Mouse (Mus musculus) spleen, adult 2 months (tissue): ENCODE results near the gene Mgst3. TPM values are rescaled to one million over a fixed set of nuclear protein-coding genes. Genes with fewer than 3 reads are reported as not detected.

Experiments
- DNase-seq, 2 experiments: peaks; one replicate each; pipeline versions ENCODE4 v3.0.0 to v3.0.0-alpha.2; 2012 to 2021; ENCODE audit warnings: low spot score in 2 of 2, low read depth in 1 of 2
- H3K27ac ChIP-seq: fragments of 200-500 bp; 2 replicates; pipeline ENCODE4 v1.5.1; 2012; ENCODE audit warnings: low read length, inconsistent platforms; ENCODE audit not compliant: insufficient read depth
- H3K27me3 ChIP-seq: fragments of 200-500 bp; 2 replicates; pipeline ENCODE4 v1.6.1; 2012; ENCODE audit warnings: mild to moderate bottlenecking, moderate library complexity, low read length, inconsistent platforms; ENCODE audit not compliant: control insufficient read depth, insufficient read depth
- H3K36me3 ChIP-seq: fragments of 200-500 bp; 2 replicates; pipeline ENCODE4 v1.6.1; 2012; ENCODE audit warnings: mild to moderate bottlenecking, low read length, inconsistent platforms; ENCODE audit not compliant: control insufficient read depth, insufficient read depth
- H3K4me1 ChIP-seq: fragments of 200-500 bp; 2 replicates; pipeline ENCODE4 v1.6.1; 2011; ENCODE audit warnings: inconsistent platforms; ENCODE audit not compliant: control insufficient read depth, insufficient read depth, insufficient read length
- H3K4me3 ChIP-seq: fragments of 200-500 bp; 2 replicates; pipeline ENCODE4 v1.5.1; 2011; ENCODE audit warnings: mild to moderate bottlenecking, inconsistent platforms; ENCODE audit not compliant: insufficient read depth, insufficient read length; ENCODE audit errors: extremely low read depth
- CTCF ChIP-seq: fragments of 200-500 bp; IDR thresholded peaks from 2 replicates; pipeline ENCODE4 v1.5.1; 2011; ENCODE audit warnings: mild to moderate bottlenecking, inconsistent platforms; ENCODE audit not compliant: insufficient read depth, insufficient read length, insufficient replicate concordance; ENCODE audit errors: extremely low read depth
- POLR2A ChIP-seq: fragments of 200-500 bp; IDR thresholded peaks from 2 replicates; pipeline ENCODE4 v1.6.1; 2011; ENCODE audit warnings: low read depth, low read length, inconsistent platforms
- WGBS: fragments of 180-500 bp; shearing (Covaris S2); methylation state at CpG from one replicate; pipeline ENCODE4 v1.1.7; 2018; 5-methylcytosine and 5-hydroxymethylcytosine counted together
- polyA plus RNA-seq: library from polyadenylated mRNA; depleted of rRNA; stranded (reverse); fragments of >200 nt; gene quantifications from 2 replicates; pipeline ENCODE4 v1.2.3, GENCODE M21; 2012

The Mgst3 gene
- polyA plus RNA-seq, 1 experiment: 60.2 TPM

DNA sequence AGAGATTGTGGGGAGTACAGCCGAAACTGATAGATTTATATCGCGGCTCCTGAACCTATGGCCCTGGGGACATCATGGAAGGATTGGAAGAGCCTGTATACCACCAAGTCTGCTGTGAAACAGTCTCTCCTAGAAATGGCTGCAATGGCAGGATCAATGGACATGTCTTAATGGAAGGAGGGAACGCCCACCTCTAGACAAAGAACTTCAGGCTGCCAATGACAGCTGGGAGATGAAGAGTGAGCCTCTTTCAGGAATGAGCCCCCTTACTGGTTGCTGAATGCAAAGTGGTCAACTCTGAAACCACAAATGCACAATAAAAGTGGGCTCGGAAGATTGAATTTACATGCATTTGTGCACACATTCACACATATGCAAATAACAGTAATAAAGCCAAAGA, 10.9 kb downstream of the Mgst3 start:
- H3K27ac ChIP-seq: no peak overlapping the region
- no peak for DNase-seq
- TF ChIP-seq CTCF (no peak), POLR2A (no peak)
- no peaks in the 10 kb centered on the region for H3K4me1 ChIP-seq
- 82% methylated on average over 5 of the region's 5 CpGs for WGBS
- no peak overlapping the region for H3K4me3 ChIP-seq
- no peaks in the 10 kb centered on the region for H3K36me3 ChIP-seq
- no peaks in the 10 kb centered on the region for H3K27me3 ChIP-seq

- Histone ChIP-seq H3K36me3 (no peaks in the 10 kb centered on the region), H3K4me3 (no peak overlapping the region), H3K4me1 (no peaks in the 10 kb centered on the region), H3K27me3 (no peaks in the 10 kb centered on the region), H3K27ac (no peak overlapping the region)
- no peak for TF ChIP-seq CTCF
- TF ChIP-seq POLR2A: no peak
- no peak for DNase-seq
- WGBS: 80% methylated on average over 7 of the region's 7 CpGs
Measured at GRCm38 (mm10) chr1:167382316-167382715, 11.3 kb downstream of the Mgst3 start.

DNA sequence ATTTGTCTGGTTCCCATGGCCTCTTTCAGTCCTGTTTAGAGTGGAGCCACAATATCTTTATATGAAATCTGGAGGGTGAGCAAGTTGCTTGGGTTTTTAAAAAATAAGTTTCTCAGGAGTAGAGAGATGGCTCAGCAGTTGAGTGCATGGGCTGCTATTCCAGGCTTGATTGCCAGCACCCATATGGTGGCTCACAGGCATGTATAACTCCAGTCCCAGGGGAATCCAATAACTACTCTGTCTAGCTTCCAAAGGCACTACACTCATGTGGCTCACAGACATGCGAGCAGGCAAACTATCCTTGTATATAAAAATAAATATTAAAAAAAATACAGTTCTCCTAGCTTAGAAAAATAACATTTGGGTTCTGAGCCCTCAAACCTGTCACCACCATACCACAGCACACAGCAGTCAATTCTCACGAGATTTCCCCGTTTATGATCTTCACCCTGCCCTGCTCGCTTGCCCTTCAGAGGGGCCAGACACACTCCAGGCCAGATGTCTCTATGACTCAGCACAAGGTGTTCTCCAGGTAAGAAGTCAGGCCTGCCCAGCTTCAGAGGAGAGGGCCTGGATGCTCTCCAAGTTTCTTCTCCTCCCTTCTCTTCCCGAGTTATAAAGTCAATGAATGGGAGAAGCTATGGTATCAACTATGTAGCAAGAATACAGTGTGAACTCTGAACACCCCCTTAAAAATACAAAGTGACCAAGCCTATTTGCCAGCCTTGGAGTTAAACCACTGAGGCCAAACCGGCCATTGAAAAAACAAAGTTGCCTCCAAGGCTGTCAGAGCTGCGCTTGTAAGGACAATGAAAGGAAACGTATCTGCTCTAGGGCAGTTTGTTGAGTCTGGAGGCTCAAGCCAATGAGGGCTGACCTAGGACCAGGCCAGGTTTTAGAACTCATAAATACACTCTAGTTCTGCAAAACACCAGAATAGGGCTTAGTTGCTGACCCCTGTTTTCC, 12.3 kb downstream of the Mgst3 start:
- Histone ChIP-seq H3K4me1 (no peaks in the 10 kb centered on the region), H3K36me3 (no peaks in the 10 kb centered on the region), H3K27me3 (no peaks in the 10 kb centered on the region), H3K4me3 (no peak overlapping the region), H3K27ac (no peak overlapping the region)
- 84% methylated on average over 8 of the region's 8 CpGs for WGBS
- no peak for DNase-seq
- TF ChIP-seq POLR2A (no peak), CTCF (no peak)

- WGBS: 100% methylated on average over 2 of the region's 2 CpGs
- no peak for DNase-seq
- Histone ChIP-seq H3K4me3 (no peak overlapping the region), H3K4me1 (no peaks in the 10 kb centered on the region), H3K36me3 (no peaks in the 10 kb centered on the region), H3K27me3 (no peaks in the 10 kb centered on the region), H3K27ac (no peak overlapping the region)
- TF ChIP-seq POLR2A (no peak), CTCF (no peak)
Measured at GRCm38 (mm10) chr1:167380223-167380622, 13.4 kb downstream of the Mgst3 start.

- no peak overlapping the region for H3K27ac ChIP-seq
- H3K27me3 ChIP-seq: no peaks in the 10 kb centered on the region
- no peak for DNase-seq
- no peaks in the 10 kb centered on the region for H3K36me3 ChIP-seq
- TF ChIP-seq CTCF: no peak
- TF ChIP-seq POLR2A: no peak
- WGBS: 92% methylated on average over 5 of the region's 5 CpGs
- H3K4me1 ChIP-seq: no peaks in the 10 kb centered on the region; the same call in 1 of the 2 replicates
- H3K4me3 ChIP-seq: no peak overlapping the region
Measured at GRCm38 (mm10) chr1:167379751-167380150, 13.9 kb downstream of the Mgst3 start.

DNA sequence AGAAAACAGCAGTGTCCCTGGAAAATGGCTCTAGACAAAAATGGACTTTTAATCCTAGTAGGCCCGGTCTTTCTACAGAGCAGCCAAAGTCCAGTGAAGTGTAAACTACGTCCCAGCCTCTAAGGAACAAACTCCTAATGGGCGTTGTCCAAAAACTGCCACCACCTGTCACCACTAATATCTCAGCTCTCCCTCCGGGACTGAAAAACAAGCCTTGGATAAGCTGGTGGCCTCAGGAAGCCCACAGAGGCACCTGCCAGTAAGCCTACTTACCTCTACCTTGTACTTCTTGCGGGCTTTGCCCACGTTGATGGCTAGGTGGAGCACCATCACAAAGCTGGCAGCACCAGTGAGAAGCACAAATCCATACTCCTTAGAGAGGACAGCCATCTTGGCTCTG, 15.6 kb downstream of the Mgst3 start:
- no peak for DNase-seq
- WGBS: 92% methylated on average over 6 of the region's 6 CpGs
- no peaks in the 10 kb centered on the region for H3K36me3 ChIP-seq

DNA sequence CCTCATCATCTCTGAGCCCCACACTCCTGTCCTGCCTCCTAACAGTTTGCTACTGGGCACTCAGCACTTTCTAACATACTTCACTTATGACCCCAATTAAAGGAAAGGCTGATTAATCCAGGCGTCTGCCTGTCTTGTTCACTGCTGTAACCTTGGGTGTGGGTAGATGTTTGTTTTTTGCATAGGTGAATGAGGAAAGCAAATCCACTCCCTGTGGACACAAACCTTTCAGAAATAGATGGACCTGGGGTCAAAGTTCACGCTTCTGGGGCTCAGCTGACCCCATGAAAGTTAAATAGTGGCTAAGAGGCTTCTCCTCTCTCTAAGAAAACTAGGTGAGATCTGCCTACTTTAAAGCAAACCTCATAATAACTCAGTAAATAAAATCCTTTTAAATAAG, 18.7 kb downstream of the Mgst3 start:
- H3K36me3 ChIP-seq: no peaks in the 10 kb centered on the region
- TF ChIP-seq POLR2A (no peak), CTCF (no peak)
- H3K27me3 ChIP-seq: no peaks in the 10 kb centered on the region
- H3K4me3 ChIP-seq: peak overlapping the region; percentile 22; the same call in 1 of the 2 replicates
- H3K27ac ChIP-seq: no peak overlapping the region
- H3K4me1 ChIP-seq: no peaks in the 10 kb centered on the region; the same call in 1 of the 2 replicates
- WGBS: 90% methylated on average over 2 of the region's 2 CpGs
- no peak for DNase-seq

More for the DNA sequence above, 15.6 kb downstream of the Mgst3 start:
- Histone ChIP-seq H3K27ac (no peak overlapping the region), H3K27me3 (no peaks in the 10 kb centered on the region), H3K4me3 (no peak overlapping the region), H3K4me1 (no peaks in the 10 kb centered on the region; the same call in 1 of the 2 replicates)
- TF ChIP-seq POLR2A (no peak), CTCF (no peak)
